Mouse (Mus musculus) myocyte (in vitro differentiated cells): ENCODE measurements around the gene Gm38393.

Experiments used
- MAX ChIP-seq: IDR thresholded peaks from one replicate; pipeline ENCODE4 v1.6.1; 2011; ENCODE audit warnings: low read depth, mild to moderate bottlenecking, control low read depth
- POLR2A ChIP-seq: IDR thresholded peaks from one replicate; pipeline ENCODE4 v1.6.1; 2011; ENCODE audit warnings: low read depth, mild to moderate bottlenecking, control low read depth, moderate library complexity; ENCODE audit not compliant: insufficient read length
- TCF12 ChIP-seq: IDR thresholded peaks from one replicate; pipeline ENCODE4 v1.6.1; 2011; ENCODE audit warnings: mild to moderate bottlenecking, control low read depth; ENCODE audit not compliant: poor library complexity, insufficient read depth, severe bottlenecking

DNA sequence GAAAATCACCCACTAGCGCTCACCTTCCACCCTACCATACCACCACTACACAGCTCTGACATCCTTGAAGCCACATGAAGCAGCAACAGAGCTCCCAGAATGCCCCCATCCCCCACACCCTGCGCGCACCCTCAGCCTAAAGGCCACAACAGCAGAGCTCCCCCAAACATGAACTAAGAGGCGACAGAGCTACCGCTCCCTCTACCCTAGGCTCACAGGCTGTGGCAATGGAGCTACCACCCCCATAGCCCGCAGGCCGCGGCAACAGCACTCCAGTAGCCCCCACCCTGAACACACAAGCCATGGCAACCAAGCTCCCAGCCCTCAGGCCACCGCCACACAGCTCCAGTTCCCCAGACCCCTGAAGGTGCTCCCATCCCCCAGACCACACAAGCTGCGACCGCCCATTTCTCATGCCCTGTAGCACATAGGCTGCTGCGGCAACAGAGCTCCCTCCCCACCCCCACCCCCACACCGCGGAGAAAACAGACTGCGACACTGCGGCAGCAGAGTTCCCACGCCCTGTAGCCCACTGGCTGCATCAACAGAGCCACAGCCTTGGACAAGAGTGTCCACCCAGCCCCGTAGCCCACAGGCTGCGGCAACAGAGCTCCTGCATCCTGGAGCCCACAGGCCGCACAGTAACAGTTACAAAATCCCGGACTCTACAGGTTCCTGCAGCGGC lies 801 bp downstream of the Gm38393 start:
- TF ChIP-seq POLR2A (no peak), MAX (no peak), TCF12 (no peak)
